Mouse (Mus musculus): ENCODE data around the gene Fam19a1.

- no peak for TF ChIP-seq CTCF (conservative IDR thresholded peaks at IDR 0.05; ENCODE audit: low read length)
- TF ChIP-seq NANOG (IDR thresholded peaks at IDR 0.05; ENCODE audit: borderline replicate concordance, low read length) = no peak
- no peak for TF ChIP-seq POU5F1 (IDR thresholded peaks at IDR 0.05; ENCODE audit: borderline replicate concordance, low read length)
These were observed 307.6 kb downstream of the Fam19a1 start for GRCm38 (mm10) chr6:96420515-96420914.
